Mouse (Mus musculus) heart, adult 2 months (tissue): ENCODE results near the gene Zfp423. TPM values are rescaled to one million over a fixed set of nuclear protein-coding genes. Genes with fewer than 3 reads are reported as not detected.

Experiments
- DNase-seq, 2 experiments: peaks; one replicate each; pipeline ENCODE4 v3.0.0; 2021
- H3K27ac ChIP-seq: fragments of 200-600 bp; 2 replicates; pipeline ENCODE4 v1.8.1; 2022
- H3K27me3 ChIP-seq: fragments of 200-500 bp; 2 replicates; pipeline ENCODE4 v1.6.1; 2012; ENCODE audit warnings: mild to moderate bottlenecking, low read length, inconsistent platforms, mixed read lengths; ENCODE audit not compliant: control insufficient read depth, insufficient read depth
- H3K36me3 ChIP-seq: fragments of 200-500 bp; 2 replicates; pipeline ENCODE4 v1.6.1; 2012; ENCODE audit warnings: low read length, inconsistent platforms; ENCODE audit not compliant: control insufficient read depth, insufficient read depth
- H3K4me1 ChIP-seq: fragments of 200-500 bp; 2 replicates; pipeline ENCODE4 v1.6.1; 2011; ENCODE audit warnings: low read length; ENCODE audit not compliant: control insufficient read depth, insufficient read depth
- H3K4me3 ChIP-seq: fragments of 200-600 bp; 2 replicates; pipeline ENCODE4 v1.8.1; 2022
- H3K79me2 ChIP-seq: fragments of 200-500 bp; replicated peaks from 2 replicates; pipeline ENCODE4 v1.6.1; 2012; ENCODE audit warnings: mild to moderate bottlenecking, inconsistent platforms, low read length, moderate library complexity, mixed read lengths; ENCODE audit not compliant: control insufficient read depth, insufficient read depth
- H3K9ac ChIP-seq: fragments of 200-500 bp; 2 replicates; pipeline ENCODE4 v1.6.1; 2012; ENCODE audit warnings: low read depth, mild to moderate bottlenecking, control low read depth, inconsistent platforms, low read length, mixed read lengths
- CTCF ChIP-seq: fragments of 200-600 bp; IDR thresholded peaks from 2 replicates; pipeline ENCODE4 v1.8.1; 2022; ENCODE audit warnings: antibody characterized with exemption, mild to moderate bottlenecking, moderate library complexity
- EP300 ChIP-seq: fragments of 200-500 bp; IDR thresholded peaks from 2 replicates; pipeline ENCODE4 v1.6.1; 2011; ENCODE audit warnings: low read depth, low read length, control low read depth; ENCODE audit not compliant: insufficient read depth
- POLR2A ChIP-seq: fragments of 200-500 bp; IDR thresholded peaks from 2 replicates; pipeline ENCODE4 v1.6.1; 2011; ENCODE audit warnings: mild to moderate bottlenecking, low read depth, low read length, control low read depth; ENCODE audit not compliant: insufficient read depth
- WGBS: fragments of 180-500 bp; shearing (Covaris S2); methylation state at CpG from one replicate; pipeline ENCODE4 v1.1.7; 2018; 5-methylcytosine and 5-hydroxymethylcytosine counted together
- intact Hi-C: fragments of 180-260 bp; cut with DNase I; formaldehyde crosslinking; loops from one replicate; pipeline ENCODE4 v1.15.1; 2025
- polyA plus RNA-seq: library from polyadenylated mRNA; depleted of rRNA; stranded (reverse); fragments of >200 nt; gene quantifications from 2 replicates; pipeline ENCODE4 v1.2.3, GENCODE M21; 2012
- total RNA-seq, 2 experiments: library from RNA; stranded (reverse); gene quantifications; 2 replicates each; pipeline ENCODE4 v1.2.3; 2021

The Zfp423 gene
- total and polyA plus RNA-seq, 3 experiments: 4.3 to 5.3 (median 4.8) TPM

- Histone ChIP-seq H3K9ac (no peak overlapping the region), H3K27me3 (no peaks in the 10 kb centered on the region), H3K4me3 (no peak overlapping the region), H3K4me1 (peaks cover 3% of the 10 kb centered on the region), H3K79me2 (no peaks in the 10 kb centered on the region), H3K36me3 (no peaks in the 10 kb centered on the region), H3K27ac (no peak overlapping the region)
- no peak for TF ChIP-seq CTCF
- TF ChIP-seq POLR2A: no peak
- no peak for TF ChIP-seq EP300
- peak in 1 of 2 experiments; percentile 17 for DNase-seq
- WGBS: 64% methylated on average over 13 of the region's 13 CpGs
- intact Hi-C loops: no loop called here
Observed at GRCm38 (mm10) chr8:87833339-87833738, 126.1 kb downstream of the Zfp423 start.

GRCm38 (mm10) chr8:87832381-87833325 is 126.7 kb downstream of the Zfp423 start:
- Histone ChIP-seq H3K79me2 (no peaks in the 10 kb centered on the region), H3K9ac (no peak overlapping the region), H3K27me3 (no peaks in the 10 kb centered on the region), H3K4me3 (no peak overlapping the region), H3K27ac (no peak overlapping the region), H3K36me3 (no peaks in the 10 kb centered on the region), H3K4me1 (peaks cover 3% of the 10 kb centered on the region)
- DNase-seq: no peak
- intact Hi-C loops: no loop called here
- TF ChIP-seq EP300 (no peak), CTCF (no peak), POLR2A (no peak)
- 80% methylated on average over 23 of the region's 23 CpGs for WGBS

GRCm38 (mm10) chr8:87831567-87831966 is 127.8 kb downstream of the Zfp423 start:
- WGBS: 44% methylated on average over 5 of the region's 5 CpGs
- Histone ChIP-seq H3K27me3 (no peaks in the 10 kb centered on the region), H3K4me3 (no peak overlapping the region), H3K36me3 (no peaks in the 10 kb centered on the region), H3K27ac (no peak overlapping the region), H3K9ac (no peak overlapping the region), H3K79me2 (no peaks in the 10 kb centered on the region), H3K4me1 (peaks cover 3% of the 10 kb centered on the region)
- TF ChIP-seq EP300: no peak
- TF ChIP-seq POLR2A: no peak
- TF ChIP-seq CTCF: no peak
- DNase-seq: no peak
- intact Hi-C loops: no loop called here

- Histone ChIP-seq H3K27me3 (no peaks in the 10 kb centered on the region), H3K27ac (no peak overlapping the region), H3K4me1 (peaks cover 3% of the 10 kb centered on the region), H3K79me2 (no peaks in the 10 kb centered on the region), H3K4me3 (no peak overlapping the region), H3K9ac (no peak overlapping the region), H3K36me3 (no peaks in the 10 kb centered on the region)
- no peak for TF ChIP-seq EP300
- TF ChIP-seq POLR2A: no peak
- TF ChIP-seq CTCF: no peak
- intact Hi-C loops: no loop called here
- no peak for DNase-seq
- WGBS: 43% methylated on average over 9 of the region's 9 CpGs
Observed at GRCm38 (mm10) chr8:87831116-87831515, 128.3 kb downstream of the Zfp423 start.

- Histone ChIP-seq H3K79me2 (no peaks in the 10 kb centered on the region), H3K27me3 (no peaks in the 10 kb centered on the region), H3K27ac (no peak overlapping the region), H3K36me3 (no peaks in the 10 kb centered on the region), H3K4me1 (0 out of 2 replicates have a peak, but pooled peaks cover 1% of the 10 kb centered on the region), H3K4me3 (no peak overlapping the region), H3K9ac (no peak overlapping the region)
- no peak for DNase-seq
- intact Hi-C loops: no loop called here
- no peak for TF ChIP-seq EP300
- peak; percentile 37 for TF ChIP-seq CTCF
- 53% methylated on average over 6 of the region's 6 CpGs for WGBS
Observed at GRCm38 (mm10) chr8:87830200-87830599, 129.2 kb downstream of the Zfp423 start.

- no peaks in the 10 kb centered on the region for H3K27me3 ChIP-seq
- no peak for DNase-seq
- H3K36me3 ChIP-seq: no peaks in the 10 kb centered on the region
- H3K9ac ChIP-seq: no peak overlapping the region
- no peak for TF ChIP-seq EP300
- TF ChIP-seq POLR2A: no peak
- no peak for TF ChIP-seq CTCF
- 64% methylated on average over 9 of the region's 9 CpGs for WGBS
- no peak overlapping the region for H3K27ac ChIP-seq
- intact Hi-C loops: no loop called here
- peaks cover 3% of the 10 kb centered on the region for H3K4me1 ChIP-seq
- no peaks in the 10 kb centered on the region for H3K79me2 ChIP-seq
- no peak overlapping the region for H3K4me3 ChIP-seq
Observed at GRCm38 (mm10) chr8:87826013-87826660, 133.3 kb downstream of the Zfp423 start.
